Mouse (Mus musculus) CD4-positive, CD25-positive, alpha-beta regulatory T cell, adult 9 weeks (primary cell): ENCODE results near the gene Psg21. TPM values are rescaled to one million over a fixed set of nuclear protein-coding genes. Genes with fewer than 3 reads are reported as not detected.

Experiments
- polyA plus RNA-seq: library from polyadenylated mRNA; unstranded; fragments of 100-300 nt; shearing (Covaris generic); gene quantifications from one replicate; pipeline ENCODE4 v1.2.1, GENCODE M21; 2017

The Psg21 gene
- polyA plus RNA-seq = not detected

DNA sequence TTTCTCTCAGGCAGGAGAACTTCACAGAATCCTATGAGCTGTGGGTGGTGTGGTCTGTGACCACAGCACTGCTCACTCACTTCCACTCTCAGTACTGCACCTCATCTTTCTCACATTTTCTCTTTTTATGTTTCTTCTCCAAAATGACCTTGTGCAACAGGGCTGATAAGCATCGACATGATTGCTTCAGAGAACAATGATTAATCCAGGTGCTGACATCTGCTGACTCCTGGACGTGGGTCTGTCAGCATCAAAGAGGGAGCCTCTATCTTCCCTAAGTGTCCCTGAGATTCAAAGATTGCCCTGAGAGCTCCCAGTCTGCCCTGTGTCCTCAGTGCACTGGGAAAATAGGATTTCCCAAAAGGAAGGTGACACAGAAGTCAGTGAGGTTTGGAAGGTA, at the start of gene Psg21:
Gene Psg21 (minus strand): TSS at position 101 of the 400 bp plus-strand sequence.

GRCm38 (mm10) chr7:18686085-18686484, 29.6 kb upstream of the Psg21 start, which contains the start of gene Psg20:
Gene Psg20 (minus strand): TSS chr7:18686185.

DNA sequence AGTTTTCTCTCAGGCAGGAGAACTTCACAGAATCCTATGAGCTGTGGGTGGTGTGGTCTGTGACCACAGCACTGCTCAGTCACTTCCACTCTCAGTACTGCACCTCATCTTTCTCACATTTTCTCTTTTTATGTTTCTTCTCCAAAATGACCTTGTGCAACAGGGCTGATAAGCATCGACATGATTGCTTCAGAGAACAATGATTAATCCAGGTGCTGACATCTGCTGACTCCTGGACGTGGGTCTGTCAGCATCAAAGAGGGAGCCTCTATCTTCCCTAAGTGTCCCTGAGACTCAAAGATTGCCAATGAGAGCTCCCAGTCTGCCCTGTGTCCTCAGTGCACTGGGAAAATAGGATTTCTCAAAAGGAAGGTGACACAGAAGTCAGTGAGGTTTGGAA, 40.1 kb downstream of the Psg21 start, which contains the start of gene Psg23:
Gene Psg23 (minus strand): TSS at position 101 of the 400 bp plus-strand sequence.

Other genes with a start within 250 kb of the Psg21 start
- gene Psg28, start 224.7 kb downstream of the Psg21 start, polyA plus RNA-seq = not detected
- gene Psg26, start 172.5 kb downstream of the Psg21 start, polyA plus RNA-seq = not detected
- not detected for gene Psg25, start 124.5 kb downstream of the Psg21 start, polyA plus RNA-seq
- gene Psg27, start 89.4 kb downstream of the Psg21 start, polyA plus RNA-seq = not detected
- not detected for gene Psg23, start 40.2 kb downstream of the Psg21 start, polyA plus RNA-seq
- not detected for gene Psg20, start 29.5 kb upstream of the Psg21 start, polyA plus RNA-seq
- gene Psg22, start 61.4 kb upstream of the Psg21 start, polyA plus RNA-seq = not detected
- gene Psg19, start 141.8 kb upstream of the Psg21 start, polyA plus RNA-seq = not detected
- gene Psg17, start 164.9 kb upstream of the Psg21 start, polyA plus RNA-seq = not detected
- gene Mill2, start 183.2 kb upstream of the Psg21 start, polyA plus RNA-seq = not detected
- 189 TPM for gene Pglyrp1, start 214.6 kb upstream of the Psg21 start, polyA plus RNA-seq